Mouse (Mus musculus): Measurements from ENCODE around the gene Lims1. TPM values are rescaled to one million over a fixed set of nuclear protein-coding genes. Genes with fewer than 3 reads are reported as not detected.

Gene Lims1
- total RNA-seq, 2 experiments from 2014 or later = 23.3 to 24.4 TPM

DNA sequence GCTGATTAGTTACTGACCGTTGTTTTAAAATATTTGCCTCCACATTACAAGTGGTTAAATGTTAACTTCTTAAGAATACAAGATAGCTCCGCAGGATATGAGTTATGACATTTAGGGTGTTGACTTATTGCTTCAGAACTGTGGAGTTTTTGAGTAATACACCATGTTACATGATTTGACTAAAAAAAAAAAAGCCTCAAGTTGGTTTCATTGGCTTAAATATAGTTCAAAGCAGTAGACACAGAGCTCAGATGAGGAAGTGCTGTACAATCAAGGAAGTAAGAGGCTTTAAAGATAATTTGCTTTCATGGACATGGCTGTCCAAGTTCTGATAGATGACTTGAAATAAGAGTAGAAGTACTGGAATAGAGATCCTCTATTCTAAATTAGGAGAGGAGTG lies 28.4 kb downstream of the Lims1 start:
- DNase-seq = no peak

DNA sequence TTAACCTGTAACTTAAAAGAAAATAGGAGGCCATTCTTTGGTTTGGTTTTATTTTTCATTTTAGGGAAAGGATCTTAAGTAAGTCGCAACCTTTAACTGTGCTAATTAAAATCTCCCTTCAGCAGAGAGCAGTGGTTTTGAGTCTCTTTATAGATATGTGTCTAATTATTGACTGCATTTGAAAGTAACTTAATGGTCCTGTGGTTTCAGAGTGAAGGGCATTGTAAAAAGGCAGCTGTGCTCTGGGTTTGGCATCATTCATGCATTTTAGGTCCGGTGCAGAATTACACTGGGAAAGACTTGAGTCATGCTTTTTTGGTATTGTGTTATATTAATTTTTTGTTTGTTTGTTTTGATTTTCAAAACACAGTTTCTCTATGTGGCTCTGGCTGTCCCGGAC lies 29.1 kb downstream of the Lims1 start:
- DNase-seq = no peak

DNA sequence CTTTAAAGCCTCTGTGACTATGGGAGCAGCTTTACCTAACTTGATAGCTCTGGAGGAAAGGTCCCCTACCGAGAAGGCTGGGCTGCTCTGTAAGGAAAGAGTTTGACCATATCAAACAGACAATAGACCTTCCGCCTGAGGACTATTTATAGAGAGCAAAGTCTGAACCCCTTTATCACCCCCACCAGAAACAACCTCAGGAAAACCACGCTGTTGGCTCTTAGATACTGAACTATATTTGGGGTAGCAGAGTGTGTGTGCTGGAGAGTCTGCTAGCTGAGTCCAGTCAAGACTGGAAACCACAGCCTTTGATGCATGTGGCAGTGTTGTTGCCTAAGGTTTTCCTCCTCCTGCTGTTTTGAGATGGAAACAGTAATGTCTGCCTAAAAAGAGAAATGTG lies 31.3 kb downstream of the Lims1 start:
- no peak for DNase-seq

- no peak for DNase-seq
These were observed 33.2 kb downstream of the Lims1 start for GRCm38 (mm10) chr10:58356460-58356859.

- DNase-seq = no peak
These were observed 35.9 kb downstream of the Lims1 start for GRCm38 (mm10) chr10:58359123-58359522.

GRCm38 (mm10) chr10:58359952-58360351 lies 36.7 kb downstream of the Lims1 start:
- no peak for DNase-seq

DNA sequence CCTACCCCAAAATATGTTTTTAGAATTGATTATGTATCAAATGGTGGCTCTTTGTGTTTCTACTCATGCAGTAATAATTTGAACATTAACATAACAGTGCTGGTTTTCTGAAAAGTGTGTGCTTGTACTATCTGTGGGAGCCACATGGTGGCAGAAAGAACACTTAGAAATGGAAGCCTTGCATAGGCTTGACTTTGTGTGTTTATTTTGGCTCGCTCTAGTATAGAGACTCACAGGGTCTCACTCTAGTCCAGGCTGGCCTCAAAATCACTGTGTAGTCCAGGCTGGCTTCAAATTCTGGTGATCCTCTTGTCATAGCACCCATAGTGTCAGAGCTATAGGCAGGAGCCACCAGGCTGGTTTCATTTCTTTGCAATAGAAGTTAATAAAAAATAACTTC lies 39.5 kb downstream of the Lims1 start:
- no peak for DNase-seq

DNA sequence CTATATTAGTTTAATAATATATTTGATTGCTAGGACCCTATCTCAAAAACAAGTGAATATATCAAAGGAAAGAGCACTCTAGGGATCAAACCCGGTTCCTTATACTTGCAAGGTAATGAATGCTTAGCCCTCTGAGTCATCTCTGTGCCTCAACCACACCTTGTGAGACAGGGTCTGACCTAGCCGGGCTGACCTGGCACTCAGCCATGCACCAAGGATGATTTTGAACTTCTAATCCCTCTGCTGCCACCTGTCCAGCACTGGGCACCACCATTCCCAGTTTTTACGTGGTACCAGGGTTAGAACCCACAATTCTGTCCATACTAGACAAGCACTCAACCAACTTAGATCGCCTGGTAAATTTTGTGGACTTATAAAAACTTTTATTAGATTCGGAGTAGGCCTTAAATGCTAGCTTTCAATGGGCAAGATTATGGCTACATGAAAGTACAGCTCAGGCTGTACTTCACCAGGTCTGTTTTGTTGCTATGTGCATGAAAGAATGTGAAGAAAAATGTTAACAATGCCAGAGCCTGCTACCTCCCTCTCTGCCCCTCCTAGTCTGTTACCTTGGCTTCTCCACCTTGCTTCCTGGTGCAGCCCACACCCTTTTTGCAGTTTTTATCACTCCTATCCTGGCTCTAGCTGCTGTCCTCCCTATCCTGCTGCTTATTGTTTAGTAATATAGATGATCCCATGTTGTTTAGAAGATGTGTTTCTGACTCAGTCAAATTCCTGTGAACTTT lies 41.7 kb downstream of the Lims1 start:
- DNase-seq = no peak

GRCm38 (mm10) chr10:58368791-58369706 lies 45.8 kb downstream of the Lims1 start:
- no peak for DNase-seq

GRCm38 (mm10) chr10:58369707-58370093 lies 46.4 kb downstream of the Lims1 start:
- DNase-seq = no peak

GRCm38 (mm10) chr10:58370143-58370542 lies 46.9 kb downstream of the Lims1 start:
- no peak for DNase-seq

GRCm38 (mm10) chr10:58370559-58370958 lies 47.3 kb downstream of the Lims1 start:
- DNase-seq = no peak

DNA sequence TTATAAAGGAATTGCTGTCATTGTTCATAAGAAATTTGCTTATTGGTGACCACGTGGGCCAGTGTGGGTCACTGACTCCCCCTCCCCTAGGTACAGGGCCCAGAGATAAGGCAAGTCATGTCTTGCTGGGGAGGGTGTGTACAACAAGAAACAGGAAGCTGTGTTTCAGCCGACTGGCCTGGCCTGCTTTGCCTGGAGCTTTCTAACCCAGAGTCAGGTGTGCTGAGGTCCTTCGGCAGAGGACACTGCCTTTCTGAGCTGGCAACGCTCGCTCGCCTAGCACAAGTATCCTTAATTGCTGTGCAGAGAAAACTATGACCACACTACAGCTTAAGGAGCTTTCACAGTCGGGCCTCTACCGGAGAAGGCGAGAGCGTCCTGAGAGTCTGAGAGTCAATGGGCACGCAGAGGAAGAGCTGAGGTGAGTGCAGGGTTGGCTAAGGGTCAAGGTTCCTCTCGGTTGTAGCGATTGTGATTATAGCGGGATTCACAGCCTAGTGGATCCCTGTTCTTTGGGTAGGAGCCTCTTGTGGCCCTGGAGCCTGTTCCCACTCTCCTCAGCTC lies 48.1 kb downstream of the Lims1 start:
- no peak for DNase-seq

- DNase-seq = no peak
These were observed 49.3 kb downstream of the Lims1 start for GRCm38 (mm10) chr10:58372430-58373030.

GRCm38 (mm10) chr10:58373829-58374228 lies 50.6 kb downstream of the Lims1 start:
- DNase-seq = no peak

GRCm38 (mm10) chr10:58377592-58378197 lies 54.4 kb downstream of the Lims1 start:
- DNase-seq = no peak

DNA sequence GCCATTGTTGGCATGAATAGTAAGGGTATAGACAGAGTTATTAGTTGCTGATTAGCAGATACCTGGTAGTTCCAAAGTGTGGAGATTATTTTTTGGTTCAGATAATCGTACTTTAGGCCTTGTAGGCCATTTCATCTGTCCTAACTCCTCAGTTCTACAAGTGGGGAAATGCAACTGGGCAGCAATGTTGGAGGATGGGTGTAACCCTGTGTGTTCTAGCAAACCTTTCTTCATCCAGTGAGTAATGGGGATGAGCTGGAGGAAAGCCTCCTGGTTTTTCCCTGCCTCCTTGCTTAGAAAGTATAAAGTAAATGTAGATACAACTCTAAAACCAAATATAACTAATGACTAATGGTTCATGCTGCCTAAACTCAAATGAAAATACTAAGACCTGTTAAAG lies 55.1 kb downstream of the Lims1 start:
- no peak for DNase-seq

- DNase-seq = no peak
These were observed 56.4 kb downstream of the Lims1 start for GRCm38 (mm10) chr10:58379699-58380098.

DNA sequence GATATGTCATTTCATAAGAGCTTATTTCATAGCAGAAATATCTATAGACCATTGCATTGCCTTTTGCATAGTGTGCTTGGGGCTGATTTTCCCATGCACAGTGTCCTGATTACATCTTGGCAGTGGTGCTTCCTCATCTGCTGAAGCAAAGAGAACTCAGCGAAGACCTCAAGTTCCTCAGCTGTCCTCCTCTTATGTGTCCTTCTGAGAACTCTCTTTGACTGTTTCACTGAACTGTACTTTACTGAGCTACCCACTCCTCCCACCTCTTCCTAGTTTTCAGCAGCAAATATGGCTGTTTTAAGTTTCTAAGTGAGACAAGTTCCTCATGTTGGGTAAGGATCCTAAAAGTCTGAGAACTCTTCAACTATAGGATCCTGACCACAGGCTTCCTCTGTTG lies 58.6 kb downstream of the Lims1 start:
- DNase-seq = no peak

DNA sequence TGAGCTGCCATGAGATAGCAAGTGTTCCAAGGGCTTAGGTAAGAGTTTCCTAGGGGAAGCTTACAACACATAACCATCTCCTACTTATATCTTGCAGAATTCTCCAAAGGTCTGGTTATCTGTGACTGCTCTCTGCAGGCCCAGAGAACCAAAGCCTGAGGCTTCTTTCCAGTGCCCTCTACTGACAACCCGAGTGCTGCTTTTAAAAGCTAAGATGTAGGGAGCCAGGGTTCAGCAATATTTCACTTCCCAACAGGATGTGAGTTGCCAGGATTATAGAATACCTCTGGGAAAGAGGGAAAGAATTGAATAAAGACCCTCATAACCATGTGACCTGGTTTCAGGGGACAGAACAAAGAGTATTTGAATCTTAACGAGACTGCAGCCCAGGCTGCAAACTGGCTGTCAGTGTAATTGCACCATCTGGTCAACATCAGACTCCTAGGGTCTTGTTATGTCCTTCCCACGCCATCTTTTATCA lies 59.4 kb downstream of the Lims1 start:
- DNase-seq = no peak

DNA sequence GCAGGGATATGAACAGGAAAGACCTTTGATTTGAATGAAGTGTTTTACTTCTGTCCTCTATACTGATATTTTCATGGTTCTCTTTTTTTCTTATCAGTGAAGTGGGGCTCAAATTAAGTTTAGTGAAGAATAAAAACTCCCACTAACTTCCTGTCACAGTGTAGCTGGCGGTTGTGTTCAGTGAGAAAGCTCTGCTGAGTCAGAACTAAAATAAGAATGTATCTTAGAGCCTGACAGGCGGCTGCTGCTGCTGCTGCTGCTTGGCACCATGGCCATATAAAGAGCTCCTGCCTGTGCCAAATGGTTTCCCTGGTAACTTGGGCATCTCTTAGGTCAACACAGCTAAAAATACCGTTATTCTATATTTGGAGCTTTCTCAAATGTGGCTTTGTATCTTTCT lies 60.0 kb downstream of the Lims1 start:
- DNase-seq = no peak

DNA sequence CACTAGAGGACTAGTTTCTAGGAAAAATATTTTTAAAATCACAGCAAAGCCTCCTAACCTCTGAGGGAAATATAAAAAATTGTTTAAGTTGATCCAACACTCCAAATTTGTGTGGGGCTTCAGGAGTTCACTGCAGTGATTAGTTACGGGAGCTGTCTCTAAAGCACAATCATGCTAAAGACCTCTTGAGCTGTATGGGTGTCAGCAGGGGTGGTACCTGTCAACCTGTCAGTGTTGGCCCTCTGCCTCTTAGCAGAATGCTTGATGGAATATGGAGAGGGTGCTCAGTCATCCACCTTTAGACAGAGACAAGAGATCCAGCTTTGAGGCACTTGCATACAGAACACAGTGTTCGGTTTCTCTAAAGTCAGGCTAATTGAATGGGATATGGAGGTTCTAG lies 60.5 kb downstream of the Lims1 start:
- DNase-seq = no peak

Data from layer of hippocampus, postnatal 36 days (tissue).